Mouse (Mus musculus) lung, embryonic 16.5 days (tissue): ENCODE measurements around the gene Iqcf5. TPM values are rescaled to one million over a fixed set of nuclear protein-coding genes. Genes with fewer than 3 reads are reported as not detected.

Experiments used
- ATAC-seq: fragments of 200-750 bp; cut with Nextera tagmentation; 2 replicates; pipeline ENCODE4 v1.8.0; 2017; ENCODE audit warnings: low read depth, mild to moderate bottlenecking, moderate library complexity
- H3K27ac ChIP-seq: fragments of 300-500 bp; sonication (generic); 2 replicates; pipeline ENCODE4 v1.5.1; 2014; ENCODE audit warnings: mild to moderate bottlenecking, control low read depth, low read length
- H3K27me3 ChIP-seq: fragments of 300-500 bp; sonication (generic); 2 replicates; pipeline ENCODE4 v1.6.1; 2014; ENCODE audit warnings: low read depth, low read length, mixed read lengths; ENCODE audit not compliant: control insufficient read depth, insufficient read depth
- H3K36me3 ChIP-seq: fragments of 300-500 bp; sonication (generic); 2 replicates; pipeline ENCODE4 v1.6.1; 2014; ENCODE audit warnings: low read length; ENCODE audit not compliant: control insufficient read depth, insufficient read depth
- H3K4me1 ChIP-seq: fragments of 300-500 bp; sonication (generic); replicated peaks from 2 replicates; pipeline ENCODE4 v1.6.1; 2014; ENCODE audit warnings: low read length, mixed read lengths; ENCODE audit not compliant: control insufficient read depth, insufficient read depth
- H3K4me2 ChIP-seq: fragments of 300-500 bp; sonication (generic); 2 replicates; pipeline ENCODE4 v1.6.1; 2014; ENCODE audit warnings: low read depth, low read length, control low read depth
- H3K4me3 ChIP-seq: fragments of 300-500 bp; sonication (generic); 2 replicates; pipeline ENCODE4 v1.5.1; 2014; ENCODE audit warnings: mild to moderate bottlenecking, low read length, control low read depth
- H3K9ac ChIP-seq: fragments of 300-500 bp; sonication (generic); 2 replicates; pipeline ENCODE4 v1.6.1; 2014; ENCODE audit warnings: low read length, control low read depth
- H3K9me3 ChIP-seq: fragments of 300-500 bp; sonication (generic); 2 replicates; pipeline ENCODE4 v1.6.1; 2016; ENCODE audit warnings: low read length; ENCODE audit not compliant: control insufficient read depth
- WGBS: fragments of 180-500 bp; shearing (Covaris S2); extraction: QIAGEN DNeasy Blood & Tissue Kit; methylation state at CpG from one replicate; pipeline ENCODE4 v1.1.7; 2014; 5-methylcytosine and 5-hydroxymethylcytosine counted together
- polyA plus RNA-seq: library from polyadenylated mRNA; unstranded; fragments of >200 nt; fragmentation: Nextera tagmentation; extraction: Ambion mirVana; gene quantifications from 2 replicates; pipeline ENCODE4 v1.2.1, GENCODE M21; 2015

Gene Iqcf5
- polyA plus RNA-seq, 1 experiment from 2014 or later: not detected

DNA sequence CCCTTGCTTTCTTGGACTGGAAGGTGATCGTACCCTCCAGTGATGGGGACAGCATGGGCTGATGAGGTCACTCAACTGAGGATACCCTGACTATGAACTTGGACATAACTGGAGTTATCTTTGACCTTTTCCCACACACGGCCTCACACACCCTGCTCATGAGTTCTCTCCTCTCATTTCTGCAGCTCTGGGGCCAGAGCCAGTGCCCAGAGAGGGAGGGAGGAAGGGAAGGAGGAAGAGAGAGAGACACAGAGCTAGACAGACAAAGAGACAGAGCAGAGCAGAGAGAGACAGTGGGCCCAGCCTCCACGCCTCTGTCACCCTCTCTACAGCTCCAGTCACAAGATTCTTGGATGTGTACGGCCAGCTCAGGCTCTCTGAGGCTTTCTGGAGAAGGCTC lies 42.1 kb upstream of the Iqcf5 start:
- Histone ChIP-seq H3K9ac (no peak overlapping the region), H3K4me2 (no peak overlapping the region), H3K36me3 (no peaks in the 10 kb centered on the region), H3K4me3 (no peak overlapping the region), H3K27ac (peak overlapping the region; percentile 2; the same call in 1 of the 2 replicates), H3K9me3 (no peaks in the 10 kb centered on the region), H3K4me1 (peaks cover 33% of the 10 kb centered on the region), H3K27me3 (no peaks in the 10 kb centered on the region)
- ATAC-seq: no peak
- 55% methylated on average over 4 of the region's 4 CpGs for WGBS

DNA sequence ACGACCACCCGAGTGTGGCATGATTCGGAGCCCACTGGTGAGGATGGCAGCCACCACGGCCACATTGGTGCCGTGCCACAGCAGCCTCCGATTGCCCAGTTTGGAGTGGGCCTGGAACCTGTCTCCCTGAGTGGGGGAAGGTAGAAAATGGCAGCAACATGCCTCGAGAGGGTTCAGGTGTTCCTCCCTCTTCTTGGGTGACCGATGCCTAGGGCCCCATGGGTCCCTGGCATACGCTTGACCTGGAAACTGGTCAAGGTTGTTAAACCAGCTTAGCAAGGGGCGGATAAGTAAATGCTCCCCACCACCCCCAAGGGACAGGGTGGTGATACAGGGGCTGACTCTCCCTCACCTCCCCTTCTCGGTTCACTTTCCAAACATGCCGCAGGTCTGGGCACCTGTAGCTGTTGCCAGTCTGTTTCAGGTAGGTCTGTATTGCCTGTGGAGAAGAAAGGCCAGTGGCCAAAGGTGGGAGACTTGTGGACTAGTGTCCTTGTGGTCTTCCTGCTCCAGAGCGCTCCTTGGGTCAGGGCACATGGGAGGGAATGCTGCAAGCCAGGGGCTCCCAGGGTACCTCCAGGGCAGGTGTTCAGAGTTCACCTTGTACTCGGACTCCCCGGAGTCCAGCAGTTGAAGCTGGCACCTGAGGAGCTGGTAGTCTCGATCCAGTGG lies 41.2 kb upstream of the Iqcf5 start:
- Histone ChIP-seq H3K9ac (no peak overlapping the region), H3K27me3 (no peaks in the 10 kb centered on the region), H3K4me2 (no peak overlapping the region), H3K27ac (no peak overlapping the region), H3K4me1 (peaks cover 38% of the 10 kb centered on the region), H3K9me3 (no peaks in the 10 kb centered on the region), H3K36me3 (no peaks in the 10 kb centered on the region), H3K4me3 (no peak overlapping the region)
- ATAC-seq: no peak
- WGBS: 71% methylated on average over 16 of the region's 16 CpGs

- no peak overlapping the region for H3K4me2 ChIP-seq
- no peak overlapping the region for H3K27ac ChIP-seq
- no peak for ATAC-seq
- no peak overlapping the region for H3K9ac ChIP-seq
- H3K36me3 ChIP-seq: no peaks in the 10 kb centered on the region
- 64% methylated on average over 5 of the region's 5 CpGs for WGBS
- no peaks in the 10 kb centered on the region for H3K9me3 ChIP-seq
- H3K4me3 ChIP-seq: no peak overlapping the region
- H3K4me1 ChIP-seq: peaks cover 40% of the 10 kb centered on the region
- H3K27me3 ChIP-seq: no peaks in the 10 kb centered on the region
These were observed 40.6 kb upstream of the Iqcf5 start for GRCm38 (mm10) chr9:106473753-106474105.

DNA sequence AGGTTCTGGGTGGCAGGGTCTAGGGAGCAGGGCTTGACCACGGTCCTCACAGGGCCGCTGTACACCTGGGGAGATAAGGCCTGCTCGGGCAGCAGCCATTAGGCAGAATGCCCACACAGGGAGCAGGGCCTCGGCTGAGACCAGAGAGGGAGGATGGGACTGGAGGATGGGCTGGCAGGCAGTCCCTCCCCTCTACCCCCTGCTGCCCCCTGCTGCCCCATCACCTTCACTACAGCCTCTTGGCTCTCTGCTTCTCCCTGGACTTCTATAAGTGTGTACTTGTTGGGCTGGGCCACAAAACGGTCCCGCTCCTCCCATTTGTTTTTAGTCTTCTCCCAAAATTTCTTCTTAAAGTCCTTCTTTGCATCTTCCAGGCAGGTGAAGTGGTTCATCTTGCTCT lies 39.9 kb upstream of the Iqcf5 start:
- Histone ChIP-seq H3K4me3 (no peak overlapping the region), H3K9me3 (no peaks in the 10 kb centered on the region), H3K4me2 (no peak overlapping the region), H3K27me3 (no peaks in the 10 kb centered on the region), H3K4me1 (peaks cover 40% of the 10 kb centered on the region), H3K9ac (peak overlapping the region; percentile 33), H3K36me3 (no peaks in the 10 kb centered on the region), H3K27ac (no peak overlapping the region)
- WGBS: 2% methylated on average over 6 of the region's 6 CpGs
- 0 out of 2 replicates have a peak, but pooled peaks have one; percentile 1 for ATAC-seq

- Histone ChIP-seq H3K4me1 (peaks cover 40% of the 10 kb centered on the region), H3K36me3 (no peaks in the 10 kb centered on the region), H3K27ac (no peak overlapping the region), H3K9ac (peak overlapping the region; percentile 33), H3K9me3 (no peaks in the 10 kb centered on the region), H3K27me3 (no peaks in the 10 kb centered on the region), H3K4me3 (no peak overlapping the region), H3K4me2 (no peak overlapping the region)
- no peak for ATAC-seq
- 67% methylated on average over 7 of the region's 7 CpGs for WGBS
These were observed 39.3 kb upstream of the Iqcf5 start for GRCm38 (mm10) chr9:106475046-106475445.

- WGBS: 85% methylated on average over 10 of the region's 10 CpGs
These were observed 38.7 kb upstream of the Iqcf5 start, which contains the start of gene Rrp9 for GRCm38 (mm10) chr9:106475663-106476001. TSS of gene Rrp9 (plus strand) at chr9:106475963.

GRCm38 (mm10) chr9:106476002-106476923 lies 38.1 kb upstream of the Iqcf5 start:
- H3K4me2 ChIP-seq: peak overlapping the region; percentile 50
- no peaks in the 10 kb centered on the region for H3K27me3 ChIP-seq
- H3K27ac ChIP-seq: peak overlapping the region; percentile 86
- H3K4me3 ChIP-seq: peak overlapping the region; percentile 83
- ATAC-seq: peak; percentile 54
- WGBS: 23% methylated on average over 16 of the region's 16 CpGs
- peaks cover 40% of the 10 kb centered on the region for H3K4me1 ChIP-seq
- H3K36me3 ChIP-seq: peaks cover 4% of the 10 kb centered on the region; the same call in 1 of the 2 replicates
- H3K9ac ChIP-seq: peak overlapping the region; percentile 58
- H3K9me3 ChIP-seq: no peaks in the 10 kb centered on the region

More at GRCm38 (mm10) chr9:106475663-106476001, 38.7 kb upstream of the Iqcf5 start, which contains the start of gene Rrp9:
- peaks cover 40% of the 10 kb centered on the region for H3K4me1 ChIP-seq
- peaks cover under 1% of the 10 kb centered on the region; the same call in 1 of the 2 replicates for H3K36me3 ChIP-seq
- no peaks in the 10 kb centered on the region for H3K9me3 ChIP-seq
- H3K4me2 ChIP-seq: peak within 1 kb of the TSS; percentile 50
- H3K27me3 ChIP-seq: no peaks in the 10 kb centered on the region
- peak within 1 kb of the TSS; percentile 83 for H3K4me3 ChIP-seq
- peak within 1 kb of the TSS; percentile 58 for H3K9ac ChIP-seq
- peak within 1 kb of the TSS; percentile 86 for H3K27ac ChIP-seq
- no peak for ATAC-seq

DNA sequence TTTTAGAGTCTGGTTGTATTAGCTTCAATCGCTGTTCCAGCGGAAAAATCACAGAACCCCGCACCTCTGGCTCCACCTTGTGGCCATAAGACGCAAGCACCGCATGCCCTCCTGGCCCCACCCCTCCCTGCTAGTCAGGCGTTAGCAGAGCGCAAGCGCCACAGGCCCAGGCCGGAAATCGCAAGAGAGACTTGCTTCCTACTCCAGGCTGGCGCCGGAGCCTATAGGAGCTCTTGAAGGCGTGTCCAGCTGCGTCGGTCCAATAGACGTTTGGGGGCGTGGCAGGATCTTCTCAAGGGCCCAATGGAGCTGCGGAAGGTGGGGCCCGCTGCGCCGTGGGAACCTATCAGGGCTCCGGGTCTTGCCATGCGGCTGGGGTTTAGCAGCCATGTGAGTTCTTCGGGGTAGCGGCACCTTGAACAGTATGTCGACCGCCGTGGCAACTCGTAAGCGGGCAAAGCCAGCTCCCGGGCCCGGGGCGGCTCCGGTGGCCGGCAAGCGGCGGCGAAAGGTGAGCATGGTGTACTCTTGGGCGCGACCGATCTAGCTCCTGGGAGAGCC lies 37.4 kb upstream of the Iqcf5 start, which contains the start of gene Parp3:
Gene Parp3, minus strand, starts transcription at position 26 of the 561 bp plus-strand sequence.
- ATAC-seq: peak; percentile 97
- Histone ChIP-seq H3K4me1 (peaks cover 35% of the 10 kb centered on the region), H3K4me3 (peak within 1 kb of the TSS; percentile 83), H3K4me2 (peak within 1 kb of the TSS; percentile 91), H3K27ac (peak within 1 kb of the TSS; percentile 86), H3K27me3 (no peaks in the 10 kb centered on the region), H3K9ac (peak within 1 kb of the TSS; percentile 72), H3K9me3 (no peaks in the 10 kb centered on the region), H3K36me3 (peaks cover 4% of the 10 kb centered on the region; the same call in 1 of the 2 replicates)
- under 1% methylated on average over 41 of the region's 41 CpGs for WGBS

DNA sequence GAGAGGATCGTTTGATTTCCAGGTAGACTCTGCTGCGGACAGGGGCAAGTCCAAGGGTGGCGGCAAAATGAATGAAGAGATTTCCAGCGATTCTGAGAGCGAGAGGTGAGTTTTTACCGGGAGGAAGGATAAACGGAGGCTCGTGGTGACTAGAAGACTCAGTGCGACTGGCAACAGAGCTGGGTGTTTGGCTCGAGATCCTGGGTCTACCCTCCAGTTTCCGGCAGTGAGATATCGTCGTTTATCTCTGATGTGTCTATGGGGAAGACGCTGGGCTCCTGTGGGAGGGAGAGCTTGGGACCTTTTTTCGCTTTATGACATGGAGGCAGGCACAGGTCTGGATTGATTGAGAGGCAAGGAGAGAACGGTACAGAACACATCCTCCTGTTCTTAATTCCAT lies 36.7 kb upstream of the Iqcf5 start:
- no peaks in the 10 kb centered on the region for H3K27me3 ChIP-seq
- H3K4me1 ChIP-seq: peaks cover 34% of the 10 kb centered on the region
- H3K4me3 ChIP-seq: peak overlapping the region; percentile 83
- H3K27ac ChIP-seq: no peak overlapping the region
- ATAC-seq: no peak
- H3K9me3 ChIP-seq: no peaks in the 10 kb centered on the region
- H3K4me2 ChIP-seq: peak overlapping the region; percentile 91
- 1% methylated on average over 16 of the region's 16 CpGs for WGBS
- peak overlapping the region; percentile 72 for H3K9ac ChIP-seq
- H3K36me3 ChIP-seq: peaks cover 4% of the 10 kb centered on the region; the same call in 1 of the 2 replicates
